Mouse (Mus musculus) T-helper 1 cell (primary cell): ENCODE results near the gene Izumo1.
"Not testable (repeated sequence)": the region's sequence is repeated elsewhere in the genome, so short reads cannot be mapped to it uniquely, and the experiment has no call there.

Experiments used
- in situ Hi-C: fragments of 300-600 bp; cut with MboI, MseI; formaldehyde crosslinking; loops from one replicate; pipeline ENCODE4 v1.15.1; 2025; ENCODE audit warnings: high pct_unique_total_duplicates

Izumo1 gene

GRCm38 (mm10) chr7:45642503-45643255 is 21.1 kb downstream of the Izumo1 start:
- in situ Hi-C loops: no loop called here

GRCm38 (mm10) chr7:45643441-45644178 is 22.0 kb downstream of the Izumo1 start:
- in situ Hi-C loops: no loop called here

GRCm38 (mm10) chr7:45644183-45644582 is 22.6 kb downstream of the Izumo1 start:
- in situ Hi-C loops: no loop called here

- in situ Hi-C loops: no loop called here
Observed at GRCm38 (mm10) chr7:45644872-45645590, 23.4 kb downstream of the Izumo1 start.

GRCm38 (mm10) chr7:45645591-45645971 is 24.0 kb downstream of the Izumo1 start:
- in situ Hi-C loops: no loop called here

- in situ Hi-C loops: no loop called here
Observed at GRCm38 (mm10) chr7:45646671-45647070, 25.1 kb downstream of the Izumo1 start.

GRCm38 (mm10) chr7:45649351-45649750 is 27.7 kb downstream of the Izumo1 start:
- in situ Hi-C loops: no loop called here

- in situ Hi-C loops: not testable (repeated sequence)
Observed at GRCm38 (mm10) chr7:45650484-45650883, 28.9 kb downstream of the Izumo1 start.

- in situ Hi-C loops: no loop called here
Observed at GRCm38 (mm10) chr7:45654424-45655047, 32.9 kb downstream of the Izumo1 start.

- in situ Hi-C loops: no loop called here
Observed at GRCm38 (mm10) chr7:45660746-45661478, 39.3 kb downstream of the Izumo1 start.

- in situ Hi-C loops: not testable (repeated sequence)
Observed at GRCm38 (mm10) chr7:45661702-45662101, 40.1 kb downstream of the Izumo1 start.

GRCm38 (mm10) chr7:45665303-45666138 is 43.9 kb downstream of the Izumo1 start:
- in situ Hi-C loops: no loop called here

GRCm38 (mm10) chr7:45666161-45666560 is 44.5 kb downstream of the Izumo1 start, which contains the start of gene Fut2:
Gene Fut2 (minus strand): TSS chr7:45666394.
- in situ Hi-C loops: no loop called here

GRCm38 (mm10) chr7:45667761-45668160 is 46.1 kb downstream of the Izumo1 start:
- in situ Hi-C loops: no loop called here

- in situ Hi-C loops: no loop called here
Observed at GRCm38 (mm10) chr7:45668921-45669320, 47.3 kb downstream of the Izumo1 start.

- in situ Hi-C loops: no loop called here
Observed at GRCm38 (mm10) chr7:45677627-45678295, 56.1 kb downstream of the Izumo1 start.
